Mouse (Mus musculus) yolk sac, embryonic 10.5 days (tissue): Measurements from ENCODE around the gene Crybb2.

Source experiments
- DNase-seq: peaks from one replicate; pipeline ENCODE4 v3.0.0-alpha.2; 2017; ENCODE audit warnings: low spot score

Gene Crybb2

DNA sequence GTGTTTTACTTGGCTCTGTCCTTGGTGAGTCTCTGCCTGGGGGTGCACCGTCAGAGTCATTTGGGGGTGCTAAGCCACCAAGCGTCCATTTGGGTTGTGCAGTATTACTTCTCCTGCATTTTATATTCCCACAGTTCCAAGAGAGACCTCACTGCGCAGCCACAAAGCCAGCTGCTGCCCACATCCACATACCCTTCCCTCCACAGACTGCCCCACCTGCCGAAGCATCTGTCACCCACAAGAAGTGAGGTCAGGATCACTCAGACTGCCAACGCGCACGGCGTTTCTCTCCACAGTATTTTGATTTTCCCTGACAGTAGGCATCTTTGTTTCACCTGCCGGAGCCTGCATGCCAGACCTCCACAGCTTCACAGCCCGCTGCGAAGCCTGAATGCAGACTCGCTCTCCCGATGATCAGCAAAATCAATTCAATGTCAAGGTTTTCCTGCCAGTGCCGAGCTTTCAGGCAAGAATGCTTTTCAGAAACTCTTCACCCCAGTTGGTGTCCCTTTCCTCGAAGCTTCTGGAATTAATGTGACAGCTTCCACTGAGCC lies 38.6 kb downstream of the Crybb2 start:
- no peak for DNase-seq

GRCm38 (mm10) chr5:113030082-113030481 lies 39.8 kb downstream of the Crybb2 start:
- no peak for DNase-seq

- DNase-seq, result no peak
Measured at GRCm38 (mm10) chr5:113026706-113027105, 43.2 kb downstream of the Crybb2 start.

DNA sequence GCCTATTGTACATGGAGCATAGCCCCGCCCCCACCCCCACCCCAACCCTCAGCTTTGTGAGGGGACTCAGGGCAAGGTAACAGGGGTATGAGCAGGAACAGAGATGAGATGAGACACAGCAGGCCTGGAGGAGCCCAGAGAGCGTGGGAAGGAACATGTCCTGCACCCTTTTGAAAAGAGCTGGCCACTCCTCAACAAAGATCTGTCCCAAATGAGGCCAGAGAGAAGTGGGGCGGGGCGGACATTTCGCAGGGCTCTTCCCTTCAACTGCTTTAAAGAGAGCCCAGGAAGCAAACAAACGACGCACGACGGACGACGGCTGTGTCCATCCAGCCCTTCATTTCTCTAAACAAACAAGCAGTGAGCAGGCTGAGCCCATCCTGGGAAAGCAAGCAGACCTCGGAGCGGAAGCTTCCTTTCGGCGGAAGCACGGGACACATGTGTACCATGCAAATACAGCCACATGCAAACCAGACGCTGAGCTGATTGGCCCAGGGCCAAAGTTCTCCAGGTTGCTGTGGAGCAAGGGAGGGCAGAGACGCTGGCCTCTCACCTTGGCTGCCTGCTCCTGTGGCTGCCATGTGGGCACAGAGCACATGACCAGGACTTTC lies 45.7 kb downstream of the Crybb2 start:
- DNase-seq, result peak; percentile 39

- no peak for DNase-seq
Measured at GRCm38 (mm10) chr5:113018190-113018589, 51.7 kb downstream of the Crybb2 start.

DNA sequence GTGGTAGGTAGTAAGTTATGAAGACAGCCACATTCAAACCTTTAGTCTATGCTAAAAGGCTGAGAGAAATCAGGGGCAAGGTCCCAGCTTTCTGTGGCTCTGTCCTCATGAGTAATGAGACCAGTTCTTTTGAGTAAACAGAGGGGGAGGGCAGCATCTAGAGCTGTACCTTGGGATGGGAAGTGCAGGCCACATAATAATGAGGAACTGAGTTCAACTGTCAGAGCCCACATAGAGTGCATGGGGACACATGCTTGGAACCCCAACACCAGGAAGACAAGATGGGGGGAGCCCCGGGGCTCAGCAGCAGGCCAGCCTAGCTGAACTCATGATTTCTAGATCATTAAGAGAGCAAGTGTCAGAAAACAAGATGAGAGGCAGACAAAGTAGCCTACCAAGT lies 52.9 kb downstream of the Crybb2 start:
- DNase-seq, result no peak

GRCm38 (mm10) chr5:113015236-113016061 lies 54.5 kb downstream of the Crybb2 start, which contains the start of gene Grk3:
TSS of gene Grk3 (minus strand) at chr5:113015791.
- DNase-seq, result peak; percentile 50

DNA sequence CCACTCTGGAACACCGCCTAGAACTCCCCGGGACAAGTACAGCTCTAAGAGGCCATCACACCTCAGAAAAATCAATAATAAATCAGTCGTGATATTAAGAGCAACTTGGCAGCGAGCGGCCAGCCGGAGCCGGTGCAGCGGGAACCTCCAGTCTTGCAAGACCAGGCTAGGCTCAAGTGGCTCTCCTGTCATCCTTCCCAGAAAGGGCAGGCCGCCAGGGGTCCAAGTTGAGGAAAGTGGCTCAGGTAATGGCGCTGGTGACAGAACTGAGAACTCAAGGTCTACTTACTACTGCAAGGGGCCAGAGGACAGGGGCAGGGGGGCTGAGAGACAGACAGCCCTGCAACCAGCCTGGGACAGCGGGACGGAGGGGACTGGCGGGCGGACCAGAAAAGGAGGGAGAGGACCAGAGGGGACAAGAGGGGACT lies 55.1 kb downstream of the Crybb2 start:
- peak; percentile 14 for DNase-seq

GRCm38 (mm10) chr5:113014111-113014807 lies 55.7 kb downstream of the Crybb2 start:
- DNase-seq, result no peak

- no peak for DNase-seq
Measured at GRCm38 (mm10) chr5:113011926-113012325, 58.0 kb downstream of the Crybb2 start.

GRCm38 (mm10) chr5:113009183-113009820 lies 60.6 kb downstream of the Crybb2 start:
- no peak for DNase-seq

DNA sequence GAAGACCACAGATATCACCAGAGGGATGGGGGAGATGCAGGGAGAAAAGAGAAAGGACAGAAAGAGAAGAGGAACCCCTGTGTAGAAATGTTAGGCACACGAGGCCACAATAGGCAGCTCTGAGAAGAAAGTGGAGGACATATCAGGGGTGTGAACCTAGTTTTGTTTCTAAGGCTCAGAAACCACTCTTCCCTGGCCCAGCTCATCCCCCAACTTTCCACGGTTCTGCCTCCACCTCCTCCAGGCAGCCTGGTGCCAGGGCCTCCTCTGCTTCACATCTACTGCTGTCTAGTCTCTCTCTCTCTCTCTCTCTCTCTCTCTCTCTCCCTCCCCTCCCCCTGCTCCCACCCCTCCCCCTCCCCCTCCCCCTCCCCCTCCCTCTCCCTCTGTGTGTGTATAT lies 61.4 kb downstream of the Crybb2 start:
- DNase-seq, result no peak
